Mouse (Mus musculus) hematopoietic multipotent progenitor cell, adult 10-12 weeks (in vitro differentiated cells): ENCODE results near the gene Adamtsl5. TPM values are rescaled to one million over a fixed set of nuclear protein-coding genes. Genes with fewer than 3 reads are reported as not detected.

Experiments used
- polyA plus RNA-seq: library from polyadenylated mRNA; stranded (reverse); fragments of >175 nt; gene quantifications from 2 replicates; pipeline ENCODE4 v1.2.3, GENCODE M21; 2012; ENCODE audit warnings: low replicate concordance

Adamtsl5 gene
- 0.74 and 1.1 TPM in 2 replicates for polyA plus RNA-seq

GRCm38 (mm10) chr10:80348244-80348781 is at the start of gene Adamtsl5:
Adamtsl5 (minus strand) TSS chr10:80348412.

GRCm38 (mm10) chr10:80387522-80387959 is 39.3 kb upstream of the Adamtsl5 start, which contains the start of gene Mex3d:
Mex3d (minus strand) TSS chr10:80387659.

DNA sequence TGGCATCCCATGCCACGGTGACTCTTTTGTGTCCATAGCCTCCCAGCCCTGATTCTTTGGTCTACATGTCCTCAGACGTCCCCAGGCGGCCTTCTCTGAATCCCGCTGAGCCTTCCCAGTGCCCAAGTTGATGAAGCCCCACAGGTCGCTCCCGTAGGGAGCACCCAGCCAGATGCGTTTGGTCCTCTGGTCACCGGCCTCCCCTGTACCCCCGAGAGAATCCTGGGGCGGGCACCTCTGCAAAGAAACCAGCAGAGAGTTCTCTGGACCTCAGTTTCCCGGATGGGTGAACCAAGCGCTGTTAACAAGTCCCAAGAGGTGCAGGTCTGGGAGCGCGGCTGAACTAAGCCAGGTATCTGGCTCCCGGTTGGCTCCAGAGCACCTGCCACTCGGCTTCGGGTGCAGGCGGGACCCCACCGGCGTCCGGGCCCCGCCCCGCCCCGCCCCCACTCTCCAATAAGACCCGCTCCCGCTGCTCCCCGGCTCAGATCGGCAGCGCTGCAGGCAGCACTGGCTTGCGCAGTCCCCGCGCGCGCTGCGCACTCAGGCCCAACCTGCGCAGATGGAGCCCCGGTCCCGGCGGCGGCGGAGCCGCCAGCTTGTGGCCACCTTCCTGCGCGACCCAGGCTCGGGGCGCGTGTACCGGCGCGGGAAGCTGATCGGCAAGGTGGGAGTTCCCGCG is 7.9 kb upstream of the Adamtsl5 start, which contains the start of gene Plk5:
Plk5 (plus strand) TSS at position 459 of the 682 bp plus-strand sequence.

DNA sequence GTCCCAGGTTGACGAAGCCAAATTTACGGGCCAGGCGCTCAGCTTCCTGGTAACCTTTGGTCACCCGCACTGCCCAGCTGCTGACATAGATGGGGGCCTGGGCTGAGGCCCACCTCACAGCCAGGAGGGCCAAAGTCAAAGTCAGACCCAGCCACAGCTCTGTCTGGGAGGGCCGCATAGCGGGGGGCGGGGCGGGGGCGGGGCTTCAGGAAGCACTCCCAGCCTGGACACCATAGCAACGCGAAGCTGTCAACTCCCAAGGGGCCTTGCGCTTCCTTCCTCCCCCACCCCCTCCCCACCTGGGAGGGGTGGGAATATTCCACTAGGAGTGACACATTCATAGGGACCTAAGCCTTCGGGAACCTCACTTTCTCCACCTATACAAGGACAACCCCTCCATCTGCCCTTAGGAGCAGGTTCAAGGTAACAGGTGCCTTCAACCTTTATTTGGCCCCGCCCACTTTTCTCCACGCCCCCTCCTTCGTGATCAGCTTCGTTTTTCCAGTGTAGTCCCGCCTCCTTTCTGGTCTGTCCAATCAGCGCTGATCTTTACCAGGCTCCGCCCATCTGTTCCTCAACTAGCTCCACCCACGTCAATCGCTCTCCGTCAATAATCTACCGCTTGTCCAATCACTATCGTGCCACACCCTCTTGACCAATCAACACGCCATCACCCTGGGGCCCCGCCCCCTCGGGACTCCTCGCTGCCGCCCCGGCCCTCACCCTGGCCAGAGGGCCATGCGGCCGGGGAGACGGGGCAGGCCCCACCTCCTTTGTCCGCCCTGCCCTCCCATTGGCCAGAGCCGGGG is 18.7 kb downstream of the Adamtsl5 start, which contains the start of the genes Pcsk4 and Reep6:
Pcsk4 (minus strand) TSS at position 226 of the 809 bp plus-strand sequence.
Reep6 (plus strand) TSS at position 681 of the 809 bp plus-strand sequence.

GRCm38 (mm10) chr10:80320340-80320760 is 27.9 kb downstream of the Adamtsl5 start, which contains the start of gene 2310011J03Rik:
2310011J03Rik (minus strand) TSS chr10:80320537.

GRCm38 (mm10) chr10:80295618-80296425 is 52.4 kb downstream of the Adamtsl5 start, which contains the start of gene Apc2:
Apc2 (plus strand) TSS chr10:80295977.

GRCm38 (mm10) chr10:80292251-80293146 is 55.7 kb downstream of the Adamtsl5 start, which contains the start of gene Rps15:
Rps15 (plus strand) TSS chr10:80292453.

Other genes starting within 250 kb of the Adamtsl5 start
- 99.1 and 152 TPM in 2 replicates for gene Sbno2, start 242.8 kb downstream of the Adamtsl5 start, polyA plus RNA-seq
- 99.1 and 132 TPM in 2 replicates for gene Stk11, start 232.6 kb downstream of the Adamtsl5 start, polyA plus RNA-seq
- gene Atp5d, start 209.8 kb downstream of the Adamtsl5 start, polyA plus RNA-seq, result 650 and 864 TPM in 2 replicates
- 25.3 and 46.2 TPM in 2 replicates for gene Cbarp, start 207.6 kb downstream of the Adamtsl5 start, polyA plus RNA-seq
- gene Midn, start 200.1 kb downstream of the Adamtsl5 start, polyA plus RNA-seq, result 365 and 523 TPM in 2 replicates
- gene Cirbp, start 182.4 kb downstream of the Adamtsl5 start, polyA plus RNA-seq, result 157 and 188 TPM in 2 replicates
- 6.8 and 15.3 TPM in 2 replicates for gene 1600002K03Rik, start 175.5 kb downstream of the Adamtsl5 start, polyA plus RNA-seq
- 1.4 and 2.8 TPM in 2 replicates for gene Efna2, start 168.9 kb downstream of the Adamtsl5 start, polyA plus RNA-seq
- gene Mum1, start 122.0 kb downstream of the Adamtsl5 start, polyA plus RNA-seq, result 36.6 and 116 TPM in 2 replicates
- 141 and 175 TPM in 2 replicates for gene Ndufs7, start 99.3 kb downstream of the Adamtsl5 start, polyA plus RNA-seq
- gene Gamt, start 87.4 kb downstream of the Adamtsl5 start, polyA plus RNA-seq, result 1.6 and 3.6 TPM in 2 replicates
- gene Dazap1, start 86.9 kb downstream of the Adamtsl5 start, polyA plus RNA-seq, result 294 and 420 TPM in 2 replicates
- 1,574 and 8,825 TPM in 2 replicates for gene Rps15, start 56.0 kb downstream of the Adamtsl5 start, polyA plus RNA-seq
- gene Apc2, start 52.4 kb downstream of the Adamtsl5 start, polyA plus RNA-seq, result 0.78 and 1.1 TPM in 2 replicates
- 60.0 and 110 TPM in 2 replicates for gene 2310011J03Rik, start 27.9 kb downstream of the Adamtsl5 start, polyA plus RNA-seq
- gene Pcsk4, start 18.9 kb downstream of the Adamtsl5 start, polyA plus RNA-seq, result 8.5 and 14.2 TPM in 2 replicates
- 4.6 and 5.4 TPM in 2 replicates for gene Reep6, start 18.5 kb downstream of the Adamtsl5 start, polyA plus RNA-seq
- not detected in 2 replicates for gene Plk5, start 8.0 kb upstream of the Adamtsl5 start, polyA plus RNA-seq
- 21.9 and 48.1 TPM in 2 replicates for gene Mex3d, start 39.2 kb upstream of the Adamtsl5 start, polyA plus RNA-seq
- gene Mbd3, start 51.1 kb upstream of the Adamtsl5 start, polyA plus RNA-seq, result 141 and 180 TPM in 2 replicates
- 422 and 621 TPM in 2 replicates for gene Uqcr11, start 58.4 kb upstream of the Adamtsl5 start, polyA plus RNA-seq
- gene Tcf3, start 85.2 kb upstream of the Adamtsl5 start, polyA plus RNA-seq, result 498 and 875 TPM in 2 replicates
- gene Onecut3, start 146.4 kb upstream of the Adamtsl5 start, polyA plus RNA-seq, result not detected in 2 replicates
- not detected in 2 replicates for gene Atp8b3, start 190.7 kb upstream of the Adamtsl5 start, polyA plus RNA-seq
- 152 and 358 TPM in 2 replicates for gene Rexo1, start 213.1 kb upstream of the Adamtsl5 start, polyA plus RNA-seq
- gene Klf16, start 228.9 kb upstream of the Adamtsl5 start, polyA plus RNA-seq, result 68.0 and 118 TPM in 2 replicates
- 461 and 1,380 TPM in 2 replicates for gene Abhd17a, start 241.9 kb upstream of the Adamtsl5 start, polyA plus RNA-seq